Comparison of ENCODE assay signal across 8 mouse cellular contexts in the genomic region with DNA sequence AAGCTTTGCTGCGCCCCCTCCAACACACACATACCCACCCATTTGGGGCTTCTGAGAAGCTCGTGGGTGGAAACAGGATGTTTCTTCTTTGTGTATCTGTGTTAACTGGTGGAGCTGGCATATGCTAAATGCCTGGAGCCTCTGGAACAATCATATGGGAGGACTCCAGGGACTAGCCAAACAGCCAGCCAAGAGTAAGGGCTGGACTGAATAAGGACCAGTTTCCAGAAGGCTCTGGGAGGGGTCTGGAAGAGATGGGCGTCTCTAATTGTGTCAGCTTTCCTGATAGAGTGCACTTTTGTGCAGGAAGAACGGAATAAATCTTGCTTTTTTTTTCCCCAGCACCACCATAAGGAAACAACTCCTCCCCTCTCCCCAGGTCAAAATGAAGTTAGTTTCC. TPM values are rescaled to one million over a fixed set of nuclear protein-coding genes. Genes with fewer than 3 reads are reported as not detected.
DNase-seq lines count a peak whose midpoint lies in the region; ATAC-seq lines count a peak whose summit lies in the region.

No protein-coding gene starts in this region.

- peak overlapping the region; percentile 83 for H3K4me2 ChIP-seq in heart, embryonic 15.5 days
- peak overlapping the region; percentile 95 for H3K4me2 ChIP-seq in hindbrain, embryonic 15.5 days
- peak overlapping the region; percentile 75 for H3K4me2 ChIP-seq in midbrain, embryonic 13.5 days (replicated peaks)

- H3K36me3 ChIP-seq in heart, embryonic 15.5 days = no peaks in the 10 kb centered on the region
- H3K36me3 ChIP-seq in hindbrain, embryonic 15.5 days = no peaks in the 10 kb centered on the region
- no peaks in the 10 kb centered on the region for H3K36me3 ChIP-seq in midbrain, embryonic 13.5 days

- peak overlapping the region; percentile 15; the same call in 1 of the 2 replicates for H3K27ac ChIP-seq in heart, embryonic 15.5 days
- H3K27ac ChIP-seq in brown adipose tissue, adult 24 weeks (replicated peaks; ENCODE audit: low read depth, low read length) = no peak overlapping the region
- no peak overlapping the region for H3K27ac ChIP-seq in hindbrain, embryonic 15.5 days (replicated peaks)
- H3K27ac ChIP-seq in midbrain, embryonic 13.5 days = no peak overlapping the region

- H3K4me3 ChIP-seq in heart, embryonic 15.5 days = peak overlapping the region; percentile 41
- H3K4me3 ChIP-seq in brown adipose tissue, adult 24 weeks (ENCODE audit: insufficient read depth, low read depth, low read length) = peak overlapping the region; percentile 48
- peak overlapping the region; percentile 40 for H3K4me3 ChIP-seq in hindbrain, embryonic 15.5 days
- peak overlapping the region; percentile 35 for H3K4me3 ChIP-seq in midbrain, embryonic 13.5 days (replicated peaks)

- 0 out of 2 replicates have a peak overlapping the region, but pooled peaks have one; percentile 1 for H3K9ac ChIP-seq in heart, embryonic 15.5 days
- H3K9ac ChIP-seq in hindbrain, embryonic 15.5 days = peak overlapping the region; percentile 5; the same call in 1 of the 2 replicates
- H3K9ac ChIP-seq in midbrain, embryonic 13.5 days (replicated peaks) = no peak overlapping the region

- peaks cover 12% of the 10 kb centered on the region for H3K27me3 ChIP-seq in heart, embryonic 15.5 days
- peaks cover 43% of the 10 kb centered on the region for H3K27me3 ChIP-seq in hindbrain, embryonic 15.5 days
- H3K27me3 ChIP-seq in midbrain, embryonic 13.5 days = peaks cover 51% of the 10 kb centered on the region

- 24% methylated on average over 4 of the region's 4 CpGs for WGBS in heart, embryonic 15.5 days
- 22% methylated on average over 4 of the region's 4 CpGs for WGBS in hindbrain, embryonic 15.5 days
- 25% methylated on average over 4 of the region's 4 CpGs for WGBS in midbrain, embryonic 13.5 days

- intact Hi-C loops in heart, postnatal 10 days (cut with DNase I) = loop anchor here (5.0 kb wide), 1 partner anchor 87 kb away; no protein-coding TSS in a partner anchor

- no peak for DNase-seq in heart, postnatal 10 days
- no peak for DNase-seq in ovary, postnatal 10 days (ENCODE audit: low spot score)
- no peak for DNase-seq in retina, postnatal 1 day
- no peak for DNase-seq in right cerebral cortex, adult 18-20 months

- peaks cover 30% of the 10 kb centered on the region for H3K4me1 ChIP-seq in heart, embryonic 15.5 days (replicated peaks)
- no peaks in the 10 kb centered on the region for H3K4me1 ChIP-seq in brown adipose tissue, adult 24 weeks (ENCODE audit: control insufficient read depth, insufficient read depth, insufficient read length, low read length)
- peaks cover 23% of the 10 kb centered on the region for H3K4me1 ChIP-seq in hindbrain, embryonic 15.5 days (replicated peaks)
- peaks cover 61% of the 10 kb centered on the region for H3K4me1 ChIP-seq in midbrain, embryonic 13.5 days (replicated peaks)

- ATAC-seq in heart, embryonic 15.5 days (replicated peaks; ENCODE audit: insufficient number of reproducible peaks, insufficient read depth, low FRiP score, low read depth) = 0 out of 2 replicates have a peak, but pooled peaks have one; percentile 16
- ATAC-seq in hindbrain, embryonic 15.5 days (ENCODE audit: low FRiP score, low read depth) = peak; percentile 52; the same call in 1 of the 2 replicates
- ATAC-seq in midbrain, embryonic 13.5 days = peak; percentile 61

- no peaks in the 10 kb centered on the region for H3K9me3 ChIP-seq in heart, embryonic 15.5 days (replicated peaks)
- no peaks in the 10 kb centered on the region for H3K9me3 ChIP-seq in hindbrain, embryonic 15.5 days
- no peaks in the 10 kb centered on the region for H3K9me3 ChIP-seq in midbrain, embryonic 13.5 days

RNA-seq across cellular contexts. Expression of gene Hs3st3b1, which starts 8.2 kb away (rescaled TPM):
- 1.8 and 2.3 TPM in 2 replicates for polyA plus RNA-seq in heart, embryonic 15.5 days (2015; fragmentation: Nextera tagmentation; extraction: Ambion mirVana)
- 1 to 10 TPM in 1 of 2 experiments, under 1 TPM in 1; 0.93 to 1.4 TPM for total RNA-seq in heart, postnatal 10 days (2021)
- 0.67 and 0.75 TPM in 2 replicates for polyA plus RNA-seq in brown adipose tissue, adult 24 weeks (2012; ENCODE audit: insufficient read depth, insufficient read length, missing spikeins)
- polyA plus RNA-seq in hindbrain, embryonic 15.5 days (2015; fragmentation: Nextera tagmentation; extraction: Ambion mirVana) = 6.5 and 7.0 TPM in 2 replicates
- polyA plus RNA-seq in midbrain, embryonic 13.5 days (2015; fragmentation: Nextera tagmentation; extraction: Ambion mirVana) = 13.0 and 15.9 TPM in 2 replicates
